In the genomic region with DNA sequence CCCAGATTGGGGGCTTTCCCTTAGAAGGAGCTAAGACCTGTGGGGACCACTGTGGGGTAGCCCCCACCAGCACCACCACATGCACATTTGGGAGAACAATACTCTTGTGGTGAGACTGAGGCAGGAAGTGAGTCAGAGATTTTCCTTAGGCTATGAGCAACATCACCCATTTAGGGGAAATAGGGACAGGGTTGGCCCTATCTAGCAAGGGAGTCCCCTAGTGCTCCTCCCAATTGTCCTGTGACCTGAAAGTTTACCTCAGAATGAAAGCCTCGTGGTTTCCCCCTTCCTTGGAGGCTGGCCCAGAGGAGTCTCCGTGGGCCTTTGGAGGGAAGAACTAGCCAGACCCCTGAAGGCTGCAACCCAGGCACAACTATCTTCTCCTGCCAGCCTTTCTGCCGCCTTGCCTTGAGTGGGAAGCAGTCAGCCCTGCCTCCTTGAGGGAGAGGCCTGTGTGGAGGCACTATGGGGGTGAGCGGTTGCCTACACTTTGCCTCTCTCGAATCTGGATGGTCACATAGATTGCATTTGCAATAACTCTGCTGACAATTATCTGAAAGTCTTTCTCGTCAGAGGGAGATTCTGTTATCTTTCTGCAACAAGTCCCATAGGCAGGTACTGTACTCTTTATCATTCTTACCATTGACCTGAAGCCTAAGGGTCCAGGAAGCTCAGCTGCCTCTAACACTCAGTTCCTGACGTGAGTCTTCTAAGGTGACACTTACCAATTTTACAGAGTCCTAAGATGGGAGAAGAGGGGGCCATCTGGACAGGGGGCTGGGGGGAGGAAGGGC, we compare ENCODE assay signal across 9 mouse cellular contexts. TPM values are rescaled to one million over a fixed set of nuclear protein-coding genes. Genes with fewer than 3 reads are reported as not detected.
A peak's percentile ranks its signal among the peaks of the same experiment; 100 is the strongest.
DNase-seq lines count a peak whose midpoint lies in the region; ATAC-seq and TF ChIP-seq lines count a peak whose summit lies in the region.
"Had no signal": no experiment of that assay in that cellular context is flagged by ENCODE, and none has a peak within 500 bp of the region (broad histone marks: within the 10 kb centered on the region; RNA-seq: fewer than 3 reads in every experiment).

No protein-coding gene starts in this region.

- TF ChIP-seq POLR2A in thymus, adult 2 months (IDR thresholded peaks at IDR 0.05; ENCODE audit: control insufficient read depth, extremely low read depth, insufficient read depth, low read length, poor library complexity): no peak

- H3K4me2 ChIP-seq in liver, postnatal 0 days (ENCODE audit: low read depth, low read length): peak overlapping the region; percentile 24; the same call in 1 of the 2 replicates
- no peak overlapping the region for H3K4me2 ChIP-seq in forebrain, embryonic 16.5 days (ENCODE audit: low read length)
- H3K4me2 ChIP-seq: forebrain, embryonic 12.5 days had no signal

- no peak overlapping the region for H3K27ac ChIP-seq in thymus, adult 2 months (ENCODE audit: control insufficient read depth, insufficient read depth, low read length)
- peak overlapping the region; percentile 99; the same call in 1 of the 2 replicates for H3K27ac ChIP-seq in liver, postnatal 0 days (ENCODE audit: low read depth)
- H3K27ac ChIP-seq in forebrain, embryonic 16.5 days (ENCODE audit: low read length): no peak overlapping the region
- H3K27ac ChIP-seq: forebrain, embryonic 12.5 days had no signal

- no peaks in the 10 kb centered on the region for H3K27me3 ChIP-seq in thymus, adult 2 months (ENCODE audit: control insufficient read depth, insufficient read depth, low read length)
- no peaks in the 10 kb centered on the region; the same call in 1 of the 2 replicates for H3K27me3 ChIP-seq in liver, postnatal 0 days (ENCODE audit: insufficient read depth, low read length)
- no peaks in the 10 kb centered on the region for H3K27me3 ChIP-seq in forebrain, embryonic 16.5 days (replicated peaks; ENCODE audit: control insufficient read depth, insufficient read depth, low read length)

- peak; percentile 11; the same call in 1 of the 2 replicates for TF ChIP-seq EP300 in liver, postnatal 0 days (IDR thresholded peaks at IDR 0.05; ENCODE audit: low read depth)

- H3K9me3 ChIP-seq in liver, postnatal 0 days (ENCODE audit: low read length): no peaks in the 10 kb centered on the region
- no peaks in the 10 kb centered on the region for H3K9me3 ChIP-seq in forebrain, embryonic 16.5 days (ENCODE audit: control insufficient read depth, low read length)
- H3K9me3 ChIP-seq: forebrain, embryonic 12.5 days had no signal

- 50% methylated on average over 7 of the region's 7 CpGs for WGBS in thymus, adult 2 months
- 33% methylated on average over 7 of the region's 7 CpGs for WGBS in liver, postnatal 0 days (ENCODE audit: insufficient replicate concordance)
- 61% methylated on average over 7 of the region's 7 CpGs for WGBS in forebrain, embryonic 16.5 days

- H3K36me3 ChIP-seq in thymus, adult 2 months (ENCODE audit: control insufficient read depth, insufficient read depth, low read length): no peaks in the 10 kb centered on the region
- H3K36me3 ChIP-seq in liver, postnatal 0 days (replicated peaks; ENCODE audit: insufficient read depth, low read length): no peaks in the 10 kb centered on the region
- H3K36me3 ChIP-seq in forebrain, embryonic 16.5 days (ENCODE audit: control insufficient read depth, insufficient read depth): no peaks in the 10 kb centered on the region
- H3K36me3 ChIP-seq: forebrain, embryonic 12.5 days had no signal

- no peak for ATAC-seq in liver, postnatal 0 days
- no peak for ATAC-seq in forebrain, embryonic 16.5 days

- no peak for TF ChIP-seq CTCF in thymus, adult 2 months (IDR thresholded peaks at IDR 0.05; ENCODE audit: borderline replicate concordance, control insufficient read depth, extremely low read depth, insufficient read depth, low read length, poor library complexity)
- no peak for TF ChIP-seq CTCF in liver, postnatal 0 days (IDR thresholded peaks at IDR 0.05; ENCODE audit: low read depth)

- no peak overlapping the region for H3K4me3 ChIP-seq in thymus, adult 2 months (ENCODE audit: control insufficient read depth, insufficient read depth, low read length)
- no peak overlapping the region for H3K4me3 ChIP-seq in liver, postnatal 0 days (ENCODE audit: low read depth, low read length)
- no peak overlapping the region for H3K4me3 ChIP-seq in forebrain, embryonic 16.5 days (replicated peaks; ENCODE audit: low read length)
- H3K4me3 ChIP-seq: forebrain, embryonic 12.5 days had no signal

- peak overlapping the region; percentile 6; the same call in 1 of the 2 replicates for H3K9ac ChIP-seq in liver, postnatal 0 days (replicated peaks)
- H3K9ac ChIP-seq in forebrain, embryonic 16.5 days (replicated peaks; ENCODE audit: low read depth, low read length): no peak overlapping the region
- H3K9ac ChIP-seq: forebrain, embryonic 12.5 days had no signal

- peak; percentile 25 for DNase-seq in adrenal gland, adult 2 months
- DNase-seq in adrenal gland, adult 8-10 months: no peak
- DNase-seq in thymus, postnatal 14 days: peak; percentile 34
- DNase-seq in thymus, adult 2 months: no peak
- DNase-seq in liver, postnatal 0 days: no peak
- DNase-seq in right cerebral cortex, postnatal 10 days (ENCODE audit: low spot score in 2 of 2): no peak
- DNase-seq in left cerebral cortex, adult 8-10 months (ENCODE audit: low spot score in 2 of 2): no peak

- peaks cover 28% of the 10 kb centered on the region for H3K4me1 ChIP-seq in thymus, adult 2 months (replicated peaks; ENCODE audit: control insufficient read depth, insufficient read depth, low read length)
- peaks cover 22% of the 10 kb centered on the region for H3K4me1 ChIP-seq in liver, postnatal 0 days (ENCODE audit: insufficient read depth)
- peaks cover 30% of the 10 kb centered on the region for H3K4me1 ChIP-seq in forebrain, embryonic 16.5 days (replicated peaks; ENCODE audit: control insufficient read depth, insufficient read depth, low read length)

RNA-seq across cellular contexts. Expression of gene Furin, which starts 0.9 kb away (rescaled TPM):
- 100 to 1,000 TPM; 158 to 185 TPM for total RNA-seq in adrenal gland, adult 2 months (2021)
- 225 and 227 TPM in 2 replicates for polyA plus RNA-seq in adrenal gland, adult 2 months (2012; rRNA removed)
- total RNA-seq in adrenal gland, adult 8-10 months (2022): 100 to 1,000 TPM; 153 to 192 (median 166) TPM
- polyA plus RNA-seq in thymus, adult 2 months (2012; rRNA removed): 56.4 and 62.9 TPM in 2 replicates
- 17.7 and 18.0 TPM in 2 replicates for polyA plus RNA-seq in liver, postnatal 0 days (2015; fragmentation: Nextera tagmentation; extraction: Ambion mirVana)
- 10 to 100 TPM; 30.7 to 33.6 (median 33.2) TPM for total RNA-seq in left cerebral cortex, adult 8-10 months (2022)
- polyA plus RNA-seq in forebrain, embryonic 16.5 days (2015; fragmentation: Nextera tagmentation; extraction: Ambion mirVana): 4.4 TPM in 2 replicates

RNA-seq across cellular contexts. Expression of gene Fes, which starts 16.6 kb away (rescaled TPM):
- total RNA-seq in adrenal gland, adult 2 months (2021): 10 to 100 TPM in 1 of 2 experiments, 1 to 10 TPM in 1; 7.9 to 13.0 TPM
- polyA plus RNA-seq in adrenal gland, adult 2 months (2012; rRNA removed): 13.1 and 14.8 TPM in 2 replicates
- total RNA-seq in adrenal gland, adult 8-10 months (2022): 10 to 100 TPM in 3 of 4 experiments, 1 to 10 TPM in 1; 7.1 to 20.3 (median 15.2) TPM
- polyA plus RNA-seq in thymus, adult 2 months (2012; rRNA removed): 21.6 and 27.3 TPM in 2 replicates
- polyA plus RNA-seq in liver, postnatal 0 days (2015; fragmentation: Nextera tagmentation; extraction: Ambion mirVana): 16.3 and 16.8 TPM in 2 replicates
- 10 to 100 TPM in 1 of 4 experiments, 1 to 10 TPM in 3; 4.5 to 10.5 (median 6.9) TPM for total RNA-seq in left cerebral cortex, adult 8-10 months (2022)
- 2.8 and 4.7 TPM in 2 replicates for polyA plus RNA-seq in forebrain, embryonic 16.5 days (2015; fragmentation: Nextera tagmentation; extraction: Ambion mirVana)

RNA-seq across cellular contexts. Expression of gene Man2a2, which starts 33.1 kb away (rescaled TPM):
- 10 to 100 TPM; 77.2 to 99.3 TPM for total RNA-seq in adrenal gland, adult 2 months (2021)
- polyA plus RNA-seq in adrenal gland, adult 2 months (2012; rRNA removed): 252 and 304 TPM in 2 replicates
- total RNA-seq in adrenal gland, adult 8-10 months (2022): 100 to 1,000 TPM in 3 of 4 experiments, 10 to 100 TPM in 1; 92.4 to 158 (median 132) TPM
- polyA plus RNA-seq in thymus, adult 2 months (2012; rRNA removed): 188 and 213 TPM in 2 replicates
- polyA plus RNA-seq in liver, postnatal 0 days (2015; fragmentation: Nextera tagmentation; extraction: Ambion mirVana): 2.1 and 2.2 TPM in 2 replicates
- 100 to 1,000 TPM; 158 to 168 (median 165) TPM for total RNA-seq in left cerebral cortex, adult 8-10 months (2022)
- 19.9 and 24.0 TPM in 2 replicates for polyA plus RNA-seq in forebrain, embryonic 16.5 days (2015; fragmentation: Nextera tagmentation; extraction: Ambion mirVana)

Comparison
In these comparisons a context has a peak if more than half of its experiments do, and no peak if none do; other contexts are left out.
1. DNase-seq: peak in adrenal gland, adult 2 months (single experiment) and thymus, postnatal 14 days (single experiment); none in adrenal gland, adult 8-10 months (single experiment), thymus, adult 2 months (single experiment), liver, postnatal 0 days (single experiment), right cerebral cortex, postnatal 10 days (0 of 2) and left cerebral cortex, adult 8-10 months (0 of 2).